Mouse (Mus musculus) limb, embryonic 14.5 days (tissue): Measurements from ENCODE around the gene Gm8947. TPM values are rescaled to one million over a fixed set of nuclear protein-coding genes. Genes with fewer than 3 reads are reported as not detected.

Source experiments
- ATAC-seq: fragments of 200-750 bp; cut with Nextera tagmentation; 2 replicates; pipeline ENCODE4 v1.8.0; 2017; ENCODE audit warnings: low read depth, moderate number of reproducible peaks, moderate TSS enrichment; ENCODE audit not compliant: low FRiP score
- DNase-seq: peaks from one replicate; pipeline ENCODE4 v3.0.0-alpha.2; 2015; ENCODE audit warnings: low spot score
- H3K27ac ChIP-seq: fragments of 300-500 bp; sonication (generic); replicated peaks from 2 replicates; pipeline ENCODE4 v1.5.1; 2014; ENCODE audit warnings: low read depth, mild to moderate bottlenecking, low read length, moderate library complexity, mixed read lengths
- H3K27me3 ChIP-seq: fragments of 300-500 bp; sonication (generic); 2 replicates; pipeline ENCODE4 v1.6.1; 2014; ENCODE audit warnings: low read length, mixed read lengths; ENCODE audit not compliant: control insufficient read depth, insufficient read depth
- H3K36me3 ChIP-seq: fragments of 300-500 bp; sonication (generic); 2 replicates; pipeline ENCODE4 v1.6.1; 2014; ENCODE audit warnings: mild to moderate bottlenecking, low read length, moderate library complexity, mixed read lengths; ENCODE audit not compliant: control insufficient read depth, insufficient read depth
- H3K4me1 ChIP-seq: fragments of 300-500 bp; sonication (generic); 2 replicates; pipeline ENCODE4 v1.6.1; 2014; ENCODE audit warnings: antibody characterized with exemption, low read length, mixed read lengths; ENCODE audit not compliant: control insufficient read depth, insufficient read depth
- H3K4me2 ChIP-seq: fragments of 300-500 bp; sonication (generic); replicated peaks from 2 replicates; pipeline ENCODE4 v1.6.1; 2014; ENCODE audit warnings: low read depth, mild to moderate bottlenecking, low read length, moderate library complexity; ENCODE audit not compliant: severe bottlenecking
- H3K4me3 ChIP-seq: fragments of 300-500 bp; sonication (generic); replicated peaks from 2 replicates; pipeline ENCODE4 v1.5.1; 2014; ENCODE audit warnings: low read length
- H3K9ac ChIP-seq: fragments of 300-500 bp; sonication (generic); 2 replicates; pipeline ENCODE4 v1.6.1; 2014; ENCODE audit warnings: mild to moderate bottlenecking, low read depth, low read length, moderate library complexity; ENCODE audit not compliant: severe bottlenecking
- H3K9me3 ChIP-seq: fragments of 300-500 bp; sonication (generic); 2 replicates; pipeline ENCODE4 v1.6.1; 2016; ENCODE audit warnings: low read length; ENCODE audit not compliant: control insufficient read depth
- POLR2A ChIP-seq: fragments of 200-500 bp; IDR thresholded peaks from 2 replicates; pipeline ENCODE4 v1.8.0; 2012; ENCODE audit warnings: inconsistent platforms, mild to moderate bottlenecking, moderate library complexity, borderline replicate concordance; ENCODE audit not compliant: insufficient read depth, insufficient read length; ENCODE audit errors: extremely low read depth
- WGBS: fragments of 180-500 bp; shearing (Covaris S2); extraction: QIAGEN DNeasy Blood & Tissue Kit; methylation state at CpG from one replicate; pipeline ENCODE4 v1.1.7; 2014; 5-methylcytosine and 5-hydroxymethylcytosine counted together
- polyA plus RNA-seq, 2 experiments: library from polyadenylated mRNA; depleted of rRNA in 1 of 2; stranded (reverse) in 1 of 2; unstranded in 1 of 2; fragments of >200 nt; fragmentation: Nextera tagmentation in 1 of 2; extraction: Ambion mirVana in 1 of 2; gene quantifications; 2 replicates each; pipeline versions ENCODE4 v1.2.1 to v1.2.3; 2012 to 2014

The Gm8947 gene
- polyA plus RNA-seq, 2 experiments, result 0.06 TPM; not detected in 1

- no peak for TF ChIP-seq POLR2A
- Histone ChIP-seq H3K4me2 (no peak overlapping the region), H3K27me3 (no peaks in the 10 kb centered on the region), H3K4me3 (no peak overlapping the region), H3K4me1 (peaks cover 4% of the 10 kb centered on the region), H3K9ac (no peak overlapping the region), H3K36me3 (no peaks in the 10 kb centered on the region), H3K9me3 (no peaks in the 10 kb centered on the region), H3K27ac (no peak overlapping the region)
- ATAC-seq, result no peak
- DNase-seq, result no peak
- 78% methylated on average over 3 of the region's 3 CpGs for WGBS
These were observed 24.2 kb downstream of the Gm8947 start for GRCm38 (mm10) chr1:151216417-151216816.

GRCm38 (mm10) chr1:151219045-151219444 is 26.9 kb downstream of the Gm8947 start:
- ATAC-seq, result no peak
- DNase-seq, result no peak
- no peak overlapping the region for H3K9ac ChIP-seq
- no peaks in the 10 kb centered on the region for H3K36me3 ChIP-seq
- H3K27me3 ChIP-seq, result no peaks in the 10 kb centered on the region
- no peaks in the 10 kb centered on the region for H3K9me3 ChIP-seq
- no peak for TF ChIP-seq POLR2A
- H3K27ac ChIP-seq, result no peak overlapping the region
- no peak overlapping the region for H3K4me3 ChIP-seq
- WGBS, result 91% methylated on average over 5 of the region's 5 CpGs
- H3K4me1 ChIP-seq, result peaks cover 4% of the 10 kb centered on the region
- no peak overlapping the region for H3K4me2 ChIP-seq

GRCm38 (mm10) chr1:151220098-151220497 is 27.9 kb downstream of the Gm8947 start:
- no peaks in the 10 kb centered on the region for H3K27me3 ChIP-seq
- no peak for ATAC-seq
- DNase-seq, result no peak

GRCm38 (mm10) chr1:151222561-151223267 is 30.5 kb downstream of the Gm8947 start:
- WGBS, result 80% methylated on average over 10 of the region's 10 CpGs
- no peaks in the 10 kb centered on the region for H3K9me3 ChIP-seq
- H3K4me3 ChIP-seq, result no peak overlapping the region
- no peak overlapping the region for H3K4me2 ChIP-seq
- no peaks in the 10 kb centered on the region for H3K27me3 ChIP-seq
- no peak overlapping the region for H3K9ac ChIP-seq
- DNase-seq (no peak), ATAC-seq (no peak)
- no peaks in the 10 kb centered on the region for H3K36me3 ChIP-seq
- H3K4me1 ChIP-seq, result no peaks in the 10 kb centered on the region
- H3K27ac ChIP-seq, result no peak overlapping the region
- TF ChIP-seq POLR2A, result no peak

More at GRCm38 (mm10) chr1:151220098-151220497, 27.9 kb downstream of the Gm8947 start:
- Histone ChIP-seq H3K4me2 (no peak overlapping the region), H3K4me1 (no peaks in the 10 kb centered on the region), H3K36me3 (no peaks in the 10 kb centered on the region), H3K9me3 (no peaks in the 10 kb centered on the region), H3K9ac (no peak overlapping the region), H3K27ac (no peak overlapping the region), H3K4me3 (no peak overlapping the region)
- no peak for TF ChIP-seq POLR2A
- WGBS, result 70% methylated on average over 7 of the region's 7 CpGs

GRCm38 (mm10) chr1:151223377-151223776 is 31.2 kb downstream of the Gm8947 start:
- Histone ChIP-seq H3K9ac (no peak overlapping the region), H3K27ac (no peak overlapping the region), H3K9me3 (no peaks in the 10 kb centered on the region), H3K4me1 (no peaks in the 10 kb centered on the region), H3K27me3 (no peaks in the 10 kb centered on the region), H3K4me2 (no peak overlapping the region), H3K36me3 (no peaks in the 10 kb centered on the region), H3K4me3 (no peak overlapping the region)
- no peak for TF ChIP-seq POLR2A
- WGBS, result 54% methylated on average over 1 of the region's 1 CpGs
- ATAC-seq (no peak), DNase-seq (no peak)
